Mouse (Mus musculus) CD8-positive naive resting alpha-beta T cell, adult 2 months (primary cell): ENCODE results near the gene Lsamp.

Experiments
- DNase-seq, 2 experiments: peaks; one replicate each; pipeline ENCODE4 v3.0.0; 2022; ENCODE audit warnings: low read depth in 2 of 2, low spot score in 2 of 2

Lsamp gene

GRCm38 (mm10) chr16:40656347-40656746 lies 672.2 kb downstream of the Lsamp start:
- DNase-seq: no peak

- DNase-seq: no peak
These were observed 672.7 kb downstream of the Lsamp start for GRCm38 (mm10) chr16:40656871-40657270.

GRCm38 (mm10) chr16:40685531-40685930 lies 701.4 kb downstream of the Lsamp start:
- DNase-seq: no peak

- DNase-seq: no peak
These were observed 708.1 kb downstream of the Lsamp start for GRCm38 (mm10) chr16:40692292-40692691.

GRCm38 (mm10) chr16:40697253-40697652 lies 713.1 kb downstream of the Lsamp start:
- DNase-seq: no peak

GRCm38 (mm10) chr16:40708558-40708957 lies 724.4 kb downstream of the Lsamp start:
- no peak for DNase-seq

GRCm38 (mm10) chr16:40709574-40709973 lies 725.4 kb downstream of the Lsamp start:
- DNase-seq: no peak

- DNase-seq: no peak
These were observed 725.9 kb downstream of the Lsamp start for GRCm38 (mm10) chr16:40710068-40710467.

- no peak for DNase-seq
These were observed 726.3 kb downstream of the Lsamp start for GRCm38 (mm10) chr16:40710491-40710890.

GRCm38 (mm10) chr16:40713725-40714124 lies 729.6 kb downstream of the Lsamp start:
- DNase-seq: no peak

- DNase-seq: no peak
These were observed 754.9 kb downstream of the Lsamp start for GRCm38 (mm10) chr16:40739015-40739414.

GRCm38 (mm10) chr16:40739771-40740170 lies 755.6 kb downstream of the Lsamp start:
- DNase-seq: no peak

GRCm38 (mm10) chr16:40740273-40740672 lies 756.1 kb downstream of the Lsamp start:
- DNase-seq: no peak

GRCm38 (mm10) chr16:40827191-40827590 lies 843.0 kb downstream of the Lsamp start:
- no peak for DNase-seq

GRCm38 (mm10) chr16:40831536-40831935 lies 847.4 kb downstream of the Lsamp start:
- DNase-seq: no peak

- DNase-seq: no peak
These were observed 857.6 kb downstream of the Lsamp start for GRCm38 (mm10) chr16:40841765-40842164.

GRCm38 (mm10) chr16:40866733-40867132 lies 882.6 kb downstream of the Lsamp start:
- no peak for DNase-seq

GRCm38 (mm10) chr16:40878301-40878700 lies 894.1 kb downstream of the Lsamp start:
- DNase-seq: no peak

GRCm38 (mm10) chr16:40881942-40882341 lies 897.8 kb downstream of the Lsamp start:
- DNase-seq: no peak

- DNase-seq: no peak
These were observed 907.2 kb downstream of the Lsamp start for GRCm38 (mm10) chr16:40891338-40891737.

GRCm38 (mm10) chr16:40897768-40898327 lies 913.7 kb downstream of the Lsamp start:
- no peak for DNase-seq

- no peak for DNase-seq
These were observed 923.7 kb downstream of the Lsamp start for GRCm38 (mm10) chr16:40907892-40908291.

- DNase-seq: no peak
These were observed 930.0 kb downstream of the Lsamp start for GRCm38 (mm10) chr16:40914141-40914540.

- no peak for DNase-seq
These were observed 946.4 kb downstream of the Lsamp start for GRCm38 (mm10) chr16:40930596-40930995.
